Mouse (Mus musculus): Measurements from ENCODE around the gene Tcf20. TPM values are rescaled to one million over a fixed set of nuclear protein-coding genes. Genes with fewer than 3 reads are reported as not detected.

Gene Tcf20
- total RNA-seq, 4 experiments from 2014 or later, result 56.2 to 63.4 (median 59.7) TPM

GRCm38 (mm10) chr15:82959151-82959550 is 28.5 kb downstream of the Tcf20 start:
- DNase-seq (ENCODE audit: low spot score), result no peak

GRCm38 (mm10) chr15:82958253-82958701 is 29.4 kb downstream of the Tcf20 start:
- DNase-seq (ENCODE audit: low spot score), result no peak

- no peak for DNase-seq (ENCODE audit: low spot score)
Observed at GRCm38 (mm10) chr15:82956721-82957120, 31.0 kb downstream of the Tcf20 start.

- no peak for DNase-seq (ENCODE audit: low spot score)
Observed at GRCm38 (mm10) chr15:82956310-82956709, 31.4 kb downstream of the Tcf20 start.

GRCm38 (mm10) chr15:82955286-82955685 is 32.4 kb downstream of the Tcf20 start:
- DNase-seq (ENCODE audit: low spot score), result no peak

GRCm38 (mm10) chr15:82954034-82954433 is 33.6 kb downstream of the Tcf20 start:
- no peak for DNase-seq (ENCODE audit: low spot score)

- DNase-seq (ENCODE audit: low spot score), result no peak
Observed at GRCm38 (mm10) chr15:82953096-82953495, 34.6 kb downstream of the Tcf20 start.

- no peak for DNase-seq (ENCODE audit: low spot score)
Observed at GRCm38 (mm10) chr15:82952292-82952705, 35.4 kb downstream of the Tcf20 start.

- DNase-seq (ENCODE audit: low spot score), result no peak
Observed at GRCm38 (mm10) chr15:82950246-82950645, 37.4 kb downstream of the Tcf20 start.

- DNase-seq (ENCODE audit: low spot score), result no peak
Observed at GRCm38 (mm10) chr15:82947431-82947830, 40.2 kb downstream of the Tcf20 start.

- DNase-seq (ENCODE audit: low spot score), result no peak
Observed at GRCm38 (mm10) chr15:82944479-82945195, 43.0 kb downstream of the Tcf20 start.

GRCm38 (mm10) chr15:82941733-82942132 is 45.9 kb downstream of the Tcf20 start:
- DNase-seq (ENCODE audit: low spot score), result no peak

GRCm38 (mm10) chr15:82940494-82941214 is 47.0 kb downstream of the Tcf20 start:
- DNase-seq (ENCODE audit: low spot score), result no peak

- DNase-seq (ENCODE audit: low spot score), result no peak
Observed at GRCm38 (mm10) chr15:82938155-82938569, 49.5 kb downstream of the Tcf20 start.

GRCm38 (mm10) chr15:82937428-82937992 is 50.2 kb downstream of the Tcf20 start:
- DNase-seq (ENCODE audit: low spot score), result no peak

GRCm38 (mm10) chr15:82934971-82935370 is 52.7 kb downstream of the Tcf20 start:
- no peak for DNase-seq (ENCODE audit: low spot score)

- DNase-seq (ENCODE audit: low spot score), result no peak
Observed at GRCm38 (mm10) chr15:82932936-82933650, 54.6 kb downstream of the Tcf20 start.

- DNase-seq (ENCODE audit: low spot score), result no peak
Observed at GRCm38 (mm10) chr15:82931436-82931835, 56.2 kb downstream of the Tcf20 start.

- no peak for DNase-seq (ENCODE audit: low spot score)
Observed at GRCm38 (mm10) chr15:82929595-82929994, 58.1 kb downstream of the Tcf20 start.

GRCm38 (mm10) chr15:82928844-82929243 is 58.8 kb downstream of the Tcf20 start:
- no peak for DNase-seq (ENCODE audit: low spot score)

- no peak for DNase-seq (ENCODE audit: low spot score)
Observed at GRCm38 (mm10) chr15:82928023-82928422, 59.6 kb downstream of the Tcf20 start.

- DNase-seq (ENCODE audit: low spot score), result no peak
Observed at GRCm38 (mm10) chr15:82927057-82927456, 60.6 kb downstream of the Tcf20 start.
